Mouse (Mus musculus) kidney, postnatal 0 days (tissue): Measurements from ENCODE around the gene Cntnap2. TPM values are rescaled to one million over a fixed set of nuclear protein-coding genes. Genes with fewer than 3 reads are reported as not detected.
A peak's percentile ranks its signal among the peaks of the same experiment; 100 is the strongest.

Experiments
- ATAC-seq: fragments of 200-750 bp; cut with Nextera tagmentation; replicated peaks from 2 replicates; pipeline ENCODE4 v1.8.0; 2017; ENCODE audit warnings: low read depth, moderate number of reproducible peaks, moderate TSS enrichment, moderate library complexity; ENCODE audit not compliant: low FRiP score
- DNase-seq: peaks from one replicate; pipeline ENCODE4 v3.0.0-alpha.2; 2016; ENCODE audit warnings: low spot score
- H3K27ac ChIP-seq: fragments of 300-500 bp; sonication (generic); 2 replicates; pipeline ENCODE4 v1.5.1; 2014; ENCODE audit warnings: mild to moderate bottlenecking
- H3K27me3 ChIP-seq: fragments of 300-500 bp; sonication (generic); 2 replicates; pipeline ENCODE4 v1.6.1; 2014; ENCODE audit warnings: low read length, mixed read lengths; ENCODE audit not compliant: insufficient read depth
- H3K36me3 ChIP-seq: fragments of 300-500 bp; sonication (generic); 2 replicates; pipeline ENCODE4 v1.6.1; 2014; ENCODE audit warnings: low read length, mixed read lengths; ENCODE audit not compliant: insufficient read depth
- H3K4me1 ChIP-seq: fragments of 300-500 bp; sonication (generic); replicated peaks from 2 replicates; pipeline ENCODE4 v1.6.1; 2014; ENCODE audit warnings: antibody characterized with exemption, low read length, mixed read lengths; ENCODE audit not compliant: insufficient read depth
- H3K4me2 ChIP-seq: fragments of 300-500 bp; sonication (generic); 2 replicates; pipeline ENCODE4 v1.6.1; 2014; ENCODE audit warnings: mild to moderate bottlenecking, low read length, moderate library complexity, mixed read lengths
- H3K4me3 ChIP-seq: fragments of 300-500 bp; sonication (generic); replicated peaks from 2 replicates; pipeline ENCODE4 v1.5.1; 2014; ENCODE audit warnings: low read depth, low read length
- H3K9ac ChIP-seq: fragments of 300-500 bp; sonication (generic); 2 replicates; pipeline ENCODE4 v1.6.1; 2014; ENCODE audit warnings: low read depth, low read length
- H3K9me3 ChIP-seq: fragments of 300-500 bp; sonication (generic); replicated peaks from 2 replicates; pipeline ENCODE4 v1.6.1; 2016; ENCODE audit warnings: low read length, inconsistent platforms, mixed read lengths
- CTCF ChIP-seq: IDR thresholded peaks from 2 replicates; pipeline ENCODE4 v1.5.1; 2016; ENCODE audit warnings: antibody characterized with exemption, low read depth, mild to moderate bottlenecking, moderate library complexity
- WGBS: fragments of 180-500 bp; shearing (Covaris S2); extraction: QIAGEN DNeasy Blood & Tissue Kit; methylation state at CpG from one replicate; pipeline ENCODE4 v1.1.7; 2014; 5-methylcytosine and 5-hydroxymethylcytosine counted together
- polyA plus RNA-seq: library from polyadenylated mRNA; unstranded; fragments of >200 nt; fragmentation: Nextera tagmentation; extraction: Ambion mirVana; gene quantifications from 2 replicates; pipeline ENCODE4 v1.2.1, GENCODE M21; 2015

Gene Cntnap2
- 2.8 and 3.6 TPM in 2 replicates for polyA plus RNA-seq

- H3K4me2 ChIP-seq: no peak within 1 kb of the TSS
- H3K4me1 ChIP-seq: no peaks in the 10 kb centered on the region
- no peak within 1 kb of the TSS for H3K9ac ChIP-seq
- peak; percentile 84 for ATAC-seq
- no peaks in the 10 kb centered on the region for H3K27me3 ChIP-seq
- no peaks in the 10 kb centered on the region for H3K36me3 ChIP-seq
- H3K9me3 ChIP-seq: no peaks in the 10 kb centered on the region
- WGBS: 9% methylated on average over 8 of the region's 8 CpGs
- no peak within 1 kb of the TSS for H3K27ac ChIP-seq
- DNase-seq: peak; percentile 90
- no peak within 1 kb of the TSS for H3K4me3 ChIP-seq
- no peak for TF ChIP-seq CTCF
Measured at GRCm38 (mm10) chr6:45059091-45059490, at the start of gene Cntnap2. Gene Cntnap2 (plus strand): TSS chr6:45059357.

DNA sequence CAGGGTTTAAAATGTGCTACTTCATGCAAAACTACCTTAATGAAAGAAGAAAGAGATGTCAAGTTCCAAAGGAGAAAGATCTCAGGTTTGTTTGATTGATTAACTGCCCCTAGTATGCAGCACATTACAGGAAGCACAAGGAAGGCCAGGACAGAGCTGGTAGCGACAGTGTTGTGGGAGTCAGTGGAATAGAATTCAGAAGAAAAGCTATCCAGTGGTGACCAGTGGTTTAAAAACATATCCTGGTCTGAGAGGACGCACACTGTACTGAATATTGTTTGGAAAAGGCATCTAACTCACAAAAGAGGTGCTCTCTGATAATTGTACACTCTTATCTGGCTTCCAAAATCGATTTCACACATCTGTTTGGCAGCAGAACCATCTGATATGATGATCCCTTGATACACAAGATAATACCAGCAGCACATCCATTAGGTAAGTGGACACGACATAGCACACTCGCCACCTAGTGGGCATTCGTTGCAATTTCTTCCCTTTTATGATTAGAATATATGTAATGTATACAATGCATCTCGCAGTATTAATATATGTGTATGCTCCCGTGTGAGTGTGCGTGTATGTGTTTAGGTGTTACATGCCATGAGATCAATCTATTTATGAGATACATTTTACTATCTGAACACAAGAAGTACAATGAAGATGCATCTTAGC, 33.0 kb upstream of the Cntnap2 start:
- Histone ChIP-seq H3K36me3 (no peaks in the 10 kb centered on the region), H3K4me2 (no peak overlapping the region), H3K4me1 (no peaks in the 10 kb centered on the region), H3K27ac (no peak overlapping the region), H3K9me3 (no peaks in the 10 kb centered on the region), H3K4me3 (no peak overlapping the region), H3K27me3 (no peaks in the 10 kb centered on the region), H3K9ac (no peak overlapping the region)
- ATAC-seq: no peak
- 21% methylated on average over 9 of the region's 9 CpGs for WGBS
- peak; percentile 95 for TF ChIP-seq CTCF
- peak; percentile 74 for DNase-seq

DNA sequence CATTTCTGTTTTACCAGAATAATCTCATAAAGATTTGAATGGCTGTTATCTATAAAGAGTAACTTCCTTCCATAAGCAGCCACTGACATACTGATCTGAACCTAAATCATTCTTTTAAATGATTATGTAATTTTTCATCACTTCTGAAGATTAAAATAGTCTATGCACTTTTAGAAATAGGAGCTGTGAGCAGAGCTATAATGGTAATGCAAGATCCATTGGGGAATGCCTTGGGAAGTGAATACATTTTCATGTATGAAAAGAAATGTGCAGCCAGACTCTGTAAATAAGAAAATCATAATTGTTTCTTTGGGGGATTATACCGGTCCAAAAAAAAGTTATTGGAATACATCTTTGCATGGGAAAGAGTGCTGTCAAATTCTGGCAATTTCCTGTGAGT, 19.7 kb upstream of the Cntnap2 start:
- Histone ChIP-seq H3K4me2 (no peak overlapping the region), H3K27me3 (no peaks in the 10 kb centered on the region), H3K36me3 (no peaks in the 10 kb centered on the region), H3K4me1 (no peaks in the 10 kb centered on the region), H3K9ac (no peak overlapping the region), H3K27ac (no peak overlapping the region), H3K4me3 (no peak overlapping the region), H3K9me3 (no peaks in the 10 kb centered on the region)
- WGBS: 74% methylated on average over 1 of the region's 1 CpGs
- no peak for TF ChIP-seq CTCF
- ATAC-seq: no peak
- DNase-seq: no peak

- TF ChIP-seq CTCF: no peak
- Histone ChIP-seq H3K4me1 (no peaks in the 10 kb centered on the region), H3K9ac (no peak overlapping the region), H3K27me3 (no peaks in the 10 kb centered on the region), H3K36me3 (no peaks in the 10 kb centered on the region), H3K4me2 (no peak overlapping the region), H3K4me3 (no peak overlapping the region), H3K9me3 (no peaks in the 10 kb centered on the region), H3K27ac (no peak overlapping the region)
- no peak; the same call in none of the 2 replicates for ATAC-seq
- peak; percentile 74 for DNase-seq
- 2% methylated on average over 33 of the region's 37 CpGs for WGBS
Measured at GRCm38 (mm10) chr6:45059556-45060471, 657 bp downstream of the Cntnap2 start.

GRCm38 (mm10) chr6:45062214-45062997, 3.2 kb downstream of the Cntnap2 start:
- DNase-seq (no peak), ATAC-seq (no peak)
- H3K36me3 ChIP-seq: no peaks in the 10 kb centered on the region
- H3K9ac ChIP-seq: no peak overlapping the region
- no peak overlapping the region for H3K4me2 ChIP-seq
- no peaks in the 10 kb centered on the region for H3K27me3 ChIP-seq
- H3K9me3 ChIP-seq: no peaks in the 10 kb centered on the region
- 70% methylated on average over 5 of the region's 5 CpGs for WGBS
- no peak for TF ChIP-seq CTCF
- H3K27ac ChIP-seq: no peak overlapping the region
- no peaks in the 10 kb centered on the region for H3K4me1 ChIP-seq
- H3K4me3 ChIP-seq: no peak overlapping the region

GRCm38 (mm10) chr6:45088304-45088703, 29.1 kb downstream of the Cntnap2 start:
- H3K36me3 ChIP-seq: no peaks in the 10 kb centered on the region
- H3K4me3 ChIP-seq: no peak overlapping the region
- H3K9ac ChIP-seq: no peak overlapping the region
- no peaks in the 10 kb centered on the region for H3K27me3 ChIP-seq
- H3K27ac ChIP-seq: no peak overlapping the region
- H3K4me2 ChIP-seq: no peak overlapping the region
- H3K9me3 ChIP-seq: no peaks in the 10 kb centered on the region
- ATAC-seq (no peak), DNase-seq (peak; percentile 3)
- TF ChIP-seq CTCF: no peak
- WGBS: 68% methylated on average over 1 of the region's 1 CpGs
- no peaks in the 10 kb centered on the region for H3K4me1 ChIP-seq
